Mouse (Mus musculus): ENCODE measurements at regions not wholly inside any gene's neighbourhood (a gene's known extent, or its start where the extent isn't known, plus 50 kb on each side); places are given as distances from the start of the nearest gene placed in this dataset.

- WGBS: 71% methylated on average over 2 of the region's 2 CpGs
- H3K4me1 ChIP-seq (replicated peaks): no peaks in the 10 kb centered on the region
- no peak for ATAC-seq
- H3K27ac ChIP-seq: no peak overlapping the region
- no peaks in the 10 kb centered on the region for H3K27me3 ChIP-seq (replicated peaks)
- no peak overlapping the region for H3K4me3 ChIP-seq (replicated peaks)
- H3K9ac ChIP-seq: no peak overlapping the region
- no peaks in the 10 kb centered on the region for H3K9me3 ChIP-seq
- H3K36me3 ChIP-seq: no peaks in the 10 kb centered on the region
- H3K4me2 ChIP-seq (replicated peaks): no peak overlapping the region
Measured at GRCm38 (mm10) chr3:117153011-117153473, 184.3 kb upstream of the Palmd start.

DNA sequence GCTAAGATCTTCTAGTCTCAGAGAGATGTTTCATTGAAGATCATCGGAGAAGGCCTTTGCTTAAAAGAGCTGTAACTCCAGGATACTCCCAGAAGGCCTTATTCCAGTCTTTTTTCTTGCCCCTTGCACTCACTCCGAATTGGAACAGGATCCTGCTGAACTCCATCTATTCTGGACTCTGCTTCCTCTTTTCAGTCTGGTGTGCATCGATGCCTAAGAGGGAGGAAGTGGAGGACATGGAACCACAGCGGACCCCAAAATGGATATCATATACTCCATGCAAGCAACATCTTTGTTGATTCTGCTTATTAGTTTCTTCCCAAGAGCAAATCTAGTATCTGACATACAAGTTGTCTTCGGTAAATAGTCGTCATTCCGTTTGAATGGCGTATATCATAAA lies 183.6 kb upstream of the Palmd start:
- H3K4me3 ChIP-seq (replicated peaks): no peak overlapping the region
- no peaks in the 10 kb centered on the region for H3K27me3 ChIP-seq (replicated peaks)
- H3K9ac ChIP-seq: no peak overlapping the region
- H3K36me3 ChIP-seq: no peaks in the 10 kb centered on the region
- WGBS: 84% methylated on average over 8 of the region's 8 CpGs
- no peak for ATAC-seq
- no peaks in the 10 kb centered on the region for H3K4me1 ChIP-seq (replicated peaks)
- no peaks in the 10 kb centered on the region for H3K9me3 ChIP-seq
- H3K27ac ChIP-seq: no peak overlapping the region
- H3K4me2 ChIP-seq (replicated peaks): no peak overlapping the region

- Histone ChIP-seq H3K27me3 (replicated peaks) (no peaks in the 10 kb centered on the region), H3K27ac (no peak overlapping the region), H3K9me3 (no peaks in the 10 kb centered on the region), H3K4me2 (replicated peaks) (no peak overlapping the region), H3K4me1 (replicated peaks) (no peaks in the 10 kb centered on the region), H3K9ac (no peak overlapping the region), H3K36me3 (no peaks in the 10 kb centered on the region), H3K4me3 (replicated peaks) (no peak overlapping the region)
- WGBS: 89% methylated on average over 2 of the region's 2 CpGs
- ATAC-seq: no peak
Measured at GRCm38 (mm10) chr3:117147414-117147813, 178.6 kb upstream of the Palmd start.

- no peak overlapping the region for H3K9ac ChIP-seq
- ATAC-seq: no peak
- no peaks in the 10 kb centered on the region for H3K9me3 ChIP-seq
- H3K4me3 ChIP-seq (replicated peaks): no peak overlapping the region
- no peak overlapping the region for H3K4me2 ChIP-seq (replicated peaks)
- no peaks in the 10 kb centered on the region for H3K27me3 ChIP-seq (replicated peaks)
- H3K4me1 ChIP-seq (replicated peaks): no peaks in the 10 kb centered on the region
- WGBS: 73% methylated on average over 2 of the region's 2 CpGs
- H3K27ac ChIP-seq: no peak overlapping the region
- H3K36me3 ChIP-seq: no peaks in the 10 kb centered on the region
Measured at GRCm38 (mm10) chr3:117139835-117140234, 171.0 kb upstream of the Palmd start.

- Histone ChIP-seq H3K27me3 (replicated peaks) (no peaks in the 10 kb centered on the region), H3K4me1 (replicated peaks) (no peaks in the 10 kb centered on the region), H3K4me3 (replicated peaks) (no peak overlapping the region), H3K9me3 (no peaks in the 10 kb centered on the region), H3K27ac (no peak overlapping the region), H3K9ac (no peak overlapping the region), H3K36me3 (no peaks in the 10 kb centered on the region), H3K4me2 (replicated peaks) (no peak overlapping the region)
- WGBS: 69% methylated on average over 7 of the region's 7 CpGs
- no peak for ATAC-seq
Measured at GRCm38 (mm10) chr3:117138720-117139119, 169.9 kb upstream of the Palmd start.

GRCm38 (mm10) chr3:117132897-117133296 lies 164.1 kb upstream of the Palmd start:
- Histone ChIP-seq H3K4me1 (replicated peaks) (no peaks in the 10 kb centered on the region), H3K27me3 (replicated peaks) (no peaks in the 10 kb centered on the region), H3K9me3 (no peaks in the 10 kb centered on the region), H3K4me2 (replicated peaks) (no peak overlapping the region), H3K36me3 (no peaks in the 10 kb centered on the region), H3K27ac (no peak overlapping the region), H3K9ac (no peak overlapping the region), H3K4me3 (replicated peaks) (no peak overlapping the region)
- ATAC-seq: no peak
- 87% methylated on average over 4 of the region's 4 CpGs for WGBS

DNA sequence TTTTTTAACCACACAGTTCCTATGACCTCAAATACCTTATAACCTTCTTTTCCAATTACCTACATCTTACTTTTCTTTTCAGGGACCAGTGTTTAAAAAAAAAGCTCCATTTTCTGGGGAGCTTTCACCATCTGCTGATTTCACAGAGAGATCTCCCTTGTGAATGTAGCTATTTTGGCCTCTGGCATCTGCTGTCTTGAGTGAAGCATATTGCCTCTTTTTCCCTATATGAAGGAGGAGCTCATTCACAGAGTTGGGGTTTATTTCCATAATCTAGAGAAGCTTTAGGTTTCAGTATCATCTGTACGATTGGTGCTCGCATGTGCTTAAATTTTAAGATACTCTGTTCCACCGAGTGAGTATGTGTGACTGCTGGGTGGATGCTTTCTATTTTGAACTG lies 153.4 kb upstream of the Palmd start:
- no peaks in the 10 kb centered on the region for H3K9me3 ChIP-seq
- H3K27ac ChIP-seq: no peak overlapping the region
- no peaks in the 10 kb centered on the region for H3K4me1 ChIP-seq (replicated peaks)
- H3K27me3 ChIP-seq (replicated peaks): no peaks in the 10 kb centered on the region
- no peak overlapping the region for H3K4me2 ChIP-seq (replicated peaks)
- no peak for ATAC-seq
- H3K36me3 ChIP-seq: no peaks in the 10 kb centered on the region
- 92% methylated on average over 3 of the region's 3 CpGs for WGBS
- no peak overlapping the region for H3K4me3 ChIP-seq (replicated peaks)
- H3K9ac ChIP-seq: no peak overlapping the region

DNA sequence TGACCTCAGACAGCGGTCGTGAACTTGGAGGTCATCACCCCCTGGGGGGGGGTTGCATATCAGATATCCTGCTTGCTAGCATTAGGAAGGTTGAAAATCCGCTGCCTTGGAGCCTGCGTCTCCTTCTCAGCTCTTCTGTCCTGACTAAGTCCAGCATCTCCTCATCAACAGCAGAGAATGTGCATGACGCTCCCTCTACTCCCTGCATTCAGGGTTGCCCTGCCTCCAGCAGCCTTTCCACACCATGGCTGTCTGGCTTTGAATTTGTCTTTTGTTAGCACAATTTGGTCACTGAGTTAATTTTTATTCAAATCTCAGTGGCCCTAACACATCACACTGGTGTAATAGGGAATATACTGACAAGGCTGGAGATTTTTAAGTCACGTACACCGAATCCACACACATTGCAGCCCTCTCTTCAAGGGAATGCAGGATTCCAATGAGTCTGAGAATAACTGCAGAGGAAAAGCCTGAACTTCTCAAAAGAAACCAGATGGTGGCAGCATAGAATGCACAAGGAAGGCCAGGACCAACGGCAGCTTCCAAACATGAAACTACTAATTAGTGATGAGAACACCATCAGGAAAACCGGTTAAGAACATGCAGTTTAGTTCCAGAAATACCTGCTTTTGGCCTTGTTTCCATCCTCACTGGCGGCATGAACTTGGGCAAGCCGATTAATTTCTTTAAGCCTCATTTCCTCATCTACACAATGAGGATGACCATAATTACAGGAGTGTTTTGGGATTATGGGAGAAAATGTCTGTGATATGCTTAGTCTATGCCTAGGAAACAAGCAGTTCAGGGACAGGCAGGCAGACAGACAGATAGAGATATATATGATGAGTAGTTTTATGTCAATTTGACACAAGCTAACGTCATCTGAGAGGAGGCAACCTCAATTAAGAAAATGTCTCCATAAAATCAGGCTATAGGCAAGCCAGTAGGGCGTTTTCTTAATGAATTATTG lies 151.6 kb upstream of the Palmd start:
- Histone ChIP-seq H3K4me2 (replicated peaks) (no peak overlapping the region), H3K27ac (no peak overlapping the region), H3K4me3 (replicated peaks) (no peak overlapping the region), H3K36me3 (no peaks in the 10 kb centered on the region), H3K4me1 (replicated peaks) (no peaks in the 10 kb centered on the region), H3K9ac (no peak overlapping the region), H3K27me3 (replicated peaks) (no peaks in the 10 kb centered on the region), H3K9me3 (no peaks in the 10 kb centered on the region)
- 63% methylated on average over 13 of the region's 13 CpGs for WGBS
- ATAC-seq: no peak

DNA sequence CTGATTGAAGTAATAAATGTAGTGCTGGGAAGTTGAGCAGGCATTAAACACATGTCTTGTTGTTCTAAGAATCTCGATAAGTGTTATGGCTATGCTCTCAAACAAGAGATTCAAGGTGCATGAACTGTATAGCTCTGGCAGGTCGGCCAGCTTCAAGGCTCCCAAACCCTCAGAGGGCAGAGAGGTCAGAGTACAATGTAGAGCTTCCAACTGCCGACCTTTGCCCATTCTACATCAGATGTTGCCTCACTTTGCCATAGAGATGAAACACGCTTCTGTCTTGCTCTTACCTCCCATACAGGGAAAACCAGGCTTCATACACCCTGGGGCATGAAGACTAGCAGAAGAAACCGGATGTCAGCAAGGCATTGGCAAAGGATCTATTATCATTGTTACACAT lies 150.8 kb upstream of the Palmd start:
- Histone ChIP-seq H3K4me3 (replicated peaks) (no peak overlapping the region), H3K4me1 (replicated peaks) (no peaks in the 10 kb centered on the region), H3K27ac (no peak overlapping the region), H3K9ac (no peak overlapping the region), H3K9me3 (no peaks in the 10 kb centered on the region), H3K36me3 (no peaks in the 10 kb centered on the region), H3K27me3 (replicated peaks) (no peaks in the 10 kb centered on the region), H3K4me2 (replicated peaks) (no peak overlapping the region)
- ATAC-seq: no peak
- 71% methylated on average over 5 of the region's 5 CpGs for WGBS

GRCm38 (mm10) chr3:117117838-117118237 lies 149.1 kb upstream of the Palmd start:
- Histone ChIP-seq H3K4me2 (replicated peaks) (no peak overlapping the region), H3K36me3 (no peaks in the 10 kb centered on the region), H3K27me3 (replicated peaks) (no peaks in the 10 kb centered on the region), H3K4me3 (replicated peaks) (no peak overlapping the region), H3K9me3 (no peaks in the 10 kb centered on the region), H3K27ac (no peak overlapping the region), H3K4me1 (replicated peaks) (no peaks in the 10 kb centered on the region), H3K9ac (no peak overlapping the region)
- no peak for ATAC-seq
- 49% methylated on average over 1 of the region's 1 CpGs for WGBS

DNA sequence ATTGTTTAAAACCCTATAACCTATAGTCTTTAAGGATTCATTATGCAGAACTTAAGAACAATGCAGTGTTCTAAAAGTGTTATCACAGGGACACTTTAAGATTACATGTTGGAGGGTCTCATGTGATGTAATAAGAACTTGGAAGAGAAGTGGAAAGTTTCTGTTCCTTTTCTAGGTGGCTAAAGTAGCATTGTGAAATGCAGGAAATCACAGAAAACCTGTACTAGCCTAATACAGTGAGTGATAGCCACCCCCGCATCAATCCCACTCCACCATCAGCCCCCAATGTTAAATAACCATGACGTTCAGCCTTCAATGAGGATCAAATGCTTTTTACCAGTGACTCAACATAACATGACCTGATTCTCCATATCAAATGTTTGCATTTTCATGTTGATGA lies 147.4 kb upstream of the Palmd start:
- Histone ChIP-seq H3K9ac (no peak overlapping the region), H3K27ac (no peak overlapping the region), H3K4me1 (replicated peaks) (no peaks in the 10 kb centered on the region), H3K9me3 (no peaks in the 10 kb centered on the region), H3K4me2 (replicated peaks) (no peak overlapping the region), H3K36me3 (no peaks in the 10 kb centered on the region), H3K4me3 (replicated peaks) (no peak overlapping the region), H3K27me3 (replicated peaks) (no peaks in the 10 kb centered on the region)
- ATAC-seq: no peak
- whole genome bisulfite sequencing: 85% methylated on average over 2 of the region's 2 CpGs

- WGBS: 85% methylated on average over 3 of the region's 3 CpGs
Measured at GRCm38 (mm10) chr3:117112766-117113165, 144.0 kb upstream of the Palmd start.

DNA sequence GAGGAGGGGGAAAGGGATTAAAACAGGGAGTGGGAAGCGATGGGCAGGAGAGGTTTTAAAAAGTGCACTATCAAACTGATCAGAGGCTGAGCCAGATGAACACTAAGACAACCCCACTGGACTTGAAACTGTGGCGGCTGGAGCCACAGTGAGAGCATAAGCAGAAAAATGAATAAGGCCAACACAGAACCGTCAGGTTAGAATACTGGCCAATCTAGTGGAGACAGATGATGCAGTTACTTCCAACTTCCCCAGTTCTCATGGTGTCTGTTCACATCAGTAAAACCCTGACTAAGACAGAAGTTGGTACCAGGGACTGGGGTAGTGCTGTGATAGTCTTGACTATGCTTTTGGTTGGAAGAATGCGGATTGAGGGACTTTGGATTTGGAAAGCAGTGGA lies 143.5 kb upstream of the Palmd start:
- H3K9ac ChIP-seq: no peak overlapping the region
- no peaks in the 10 kb centered on the region for H3K9me3 ChIP-seq
- H3K4me1 ChIP-seq (replicated peaks): no peaks in the 10 kb centered on the region
- no peak overlapping the region for H3K4me3 ChIP-seq (replicated peaks)
- no peaks in the 10 kb centered on the region for H3K27me3 ChIP-seq (replicated peaks)
- no peak for ATAC-seq
- no peak overlapping the region for H3K27ac ChIP-seq
- H3K4me2 ChIP-seq (replicated peaks): no peak overlapping the region
- WGBS: 86% methylated on average over 4 of the region's 4 CpGs
- no peaks in the 10 kb centered on the region for H3K36me3 ChIP-seq

More at GRCm38 (mm10) chr3:117112766-117113165, 144.0 kb upstream of the Palmd start:
- Histone ChIP-seq H3K4me2 (replicated peaks) (no peak overlapping the region), H3K36me3 (no peaks in the 10 kb centered on the region), H3K4me1 (replicated peaks) (no peaks in the 10 kb centered on the region), H3K9me3 (no peaks in the 10 kb centered on the region), H3K9ac (no peak overlapping the region), H3K27ac (no peak overlapping the region), H3K27me3 (replicated peaks) (no peaks in the 10 kb centered on the region), H3K4me3 (replicated peaks) (no peak overlapping the region)
- ATAC-seq: no peak
